Mouse (Mus musculus): ENCODE results near the gene Usp30.

The Usp30 gene

GRCm38 (mm10) chr5:114129550-114130210 is 64.4 kb downstream of the Usp30 start:
- no peak for DNase-seq

DNA sequence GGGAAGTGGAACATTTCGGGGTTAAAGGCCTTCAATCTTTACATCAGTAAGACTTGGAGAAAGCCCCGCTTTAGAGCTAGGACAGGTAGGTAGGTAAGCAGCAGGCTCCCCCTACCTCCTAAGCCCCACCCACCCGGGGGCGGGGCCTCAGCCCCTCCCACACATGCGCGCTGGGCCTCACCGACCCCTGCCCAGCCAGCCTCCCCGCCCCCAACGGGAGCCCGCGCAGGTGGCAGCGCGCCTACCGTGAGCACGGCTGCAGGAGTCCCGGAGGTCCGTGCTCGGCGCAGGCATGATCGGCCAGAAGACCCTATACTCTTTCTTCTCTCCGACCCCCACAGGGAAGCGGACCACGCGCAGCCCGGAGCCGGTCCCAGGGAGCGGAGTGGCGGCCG is 64.9 kb downstream of the Usp30 start, which contains the start of gene Ung:
TSS of gene Ung (plus strand) at position 176 of the 395 bp plus-strand sequence.
- peak; percentile 70 for DNase-seq

GRCm38 (mm10) chr5:114130698-114131520 is 65.6 kb downstream of the Usp30 start:
- peak; percentile 91 for DNase-seq

DNA sequence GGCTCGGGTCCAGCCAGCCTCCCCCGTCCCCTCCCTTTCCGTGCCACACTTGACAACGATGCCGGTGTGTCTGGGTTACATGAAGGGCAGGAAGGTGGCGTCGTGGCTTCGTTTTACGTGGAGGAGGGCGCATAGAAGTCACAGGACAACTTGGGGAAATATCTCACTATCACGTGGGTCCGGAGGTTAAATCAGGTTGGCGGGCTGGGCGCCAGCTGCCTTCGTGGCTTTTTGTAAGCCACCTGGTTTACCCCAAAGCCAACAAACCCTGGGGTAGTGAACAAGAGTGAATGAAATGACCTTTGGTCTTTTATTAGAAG is 66.2 kb downstream of the Usp30 start:
- DNase-seq: peak; percentile 71

GRCm38 (mm10) chr5:114132841-114133240 is 67.6 kb downstream of the Usp30 start:
- DNase-seq: no peak

DNA sequence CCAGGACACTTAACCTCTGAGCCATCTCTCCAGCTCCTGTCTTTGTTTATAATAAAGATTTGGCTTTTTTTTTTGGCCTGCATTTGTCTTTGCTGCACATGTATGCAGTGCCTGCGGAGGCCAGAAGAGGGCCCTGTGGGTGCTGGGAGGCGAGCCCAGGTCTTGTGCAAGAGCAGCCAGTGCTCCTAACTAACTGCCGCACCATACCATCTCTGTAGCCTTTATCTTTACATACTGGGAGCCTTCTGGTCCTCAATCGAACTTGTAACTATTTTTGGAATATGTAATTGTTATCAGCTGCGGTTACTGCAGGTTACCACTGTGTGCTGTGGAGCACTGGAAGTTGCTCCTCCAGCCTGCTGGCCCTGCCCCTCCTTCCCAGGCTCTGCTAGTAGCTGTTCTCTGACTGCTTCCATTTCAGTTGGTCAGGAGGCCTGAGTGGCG is 68.9 kb downstream of the Usp30 start:
- peak; percentile 39 for DNase-seq

- no peak for DNase-seq
Measured at GRCm38 (mm10) chr5:114135516-114135915, 70.3 kb downstream of the Usp30 start.

DNA sequence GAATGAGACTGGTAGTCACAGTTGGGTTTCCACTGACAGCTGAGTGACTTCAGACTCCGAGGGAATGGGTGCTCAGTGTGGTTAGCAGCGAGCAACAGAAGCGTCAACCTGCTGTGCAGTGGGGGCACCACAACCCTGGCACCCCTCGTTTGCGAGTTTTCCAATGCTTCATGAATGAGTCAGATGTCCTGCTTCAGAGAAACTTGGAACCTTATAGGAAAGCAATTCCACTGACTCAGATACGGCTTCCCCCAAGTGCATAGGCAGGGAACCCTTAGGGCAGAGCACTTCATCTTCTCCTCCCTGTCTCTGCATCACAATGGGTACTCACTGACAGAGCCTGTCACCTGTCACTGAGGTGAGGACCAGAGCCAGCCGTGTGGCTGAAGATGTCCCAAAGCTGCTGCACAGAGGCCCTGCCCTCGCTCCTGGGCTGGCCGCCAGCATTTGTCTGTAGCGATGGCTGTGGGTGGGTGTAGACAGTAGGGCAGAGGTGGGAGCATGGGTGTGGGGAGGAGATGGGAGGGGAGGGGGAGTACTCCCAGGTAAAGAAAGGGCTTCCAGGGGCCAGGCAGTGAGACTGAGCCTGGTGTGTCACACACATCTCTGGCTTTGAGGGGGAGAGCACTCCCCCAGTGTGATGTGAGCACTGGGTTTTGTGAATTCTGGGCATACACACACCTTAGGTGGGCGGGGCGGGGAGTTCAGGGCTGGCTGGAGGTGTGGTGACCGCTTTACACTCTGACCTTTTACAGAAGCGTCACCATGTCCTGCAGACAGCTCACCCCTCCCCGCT is 72.4 kb downstream of the Usp30 start:
- DNase-seq: no peak

DNA sequence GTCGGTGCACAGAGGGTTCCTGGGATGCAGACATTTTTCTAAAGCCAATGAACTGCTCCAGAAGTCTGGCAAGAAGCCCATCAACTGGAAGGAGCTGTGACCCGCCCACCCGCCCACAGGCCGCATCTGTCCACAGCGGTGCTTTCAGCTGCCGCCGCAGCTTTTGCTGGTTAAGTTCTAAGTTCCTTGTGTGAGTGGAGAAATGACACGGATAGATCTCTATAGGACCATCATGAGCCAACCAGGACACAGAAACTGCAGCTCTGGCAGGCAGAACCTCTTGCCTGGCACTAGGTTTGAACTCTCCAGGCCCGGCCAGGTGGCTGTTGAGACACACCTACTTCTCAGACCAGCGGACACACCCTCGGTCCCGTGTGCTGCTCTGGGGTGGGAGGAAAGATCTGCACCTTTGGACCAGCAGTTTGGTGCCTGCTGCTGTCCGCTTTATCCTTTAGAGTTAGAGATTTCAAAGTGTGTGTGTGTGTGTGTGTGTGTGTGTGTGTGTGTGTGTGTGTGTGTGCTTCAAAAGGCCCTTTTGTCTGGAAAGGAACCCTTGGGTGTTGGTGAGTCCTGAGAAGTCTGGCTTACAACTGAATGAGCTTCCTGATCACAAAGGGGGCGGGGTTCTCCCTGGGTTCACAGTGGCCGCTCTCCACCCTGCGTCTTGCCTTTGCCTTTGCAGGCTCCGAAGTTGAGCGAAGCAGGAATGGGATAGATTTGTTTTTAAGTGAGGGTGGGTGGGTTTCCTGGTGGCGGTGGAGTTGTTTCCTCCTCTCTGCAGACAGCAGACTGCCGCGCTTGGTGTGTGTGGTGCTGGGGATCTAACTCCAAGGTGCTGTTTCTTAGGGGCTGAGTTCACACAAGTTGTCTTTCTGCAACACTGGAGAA is 73.3 kb downstream of the Usp30 start:
- DNase-seq: no peak

GRCm38 (mm10) chr5:114139175-114139574 is 73.9 kb downstream of the Usp30 start:
- peak; percentile 64 for DNase-seq

DNA sequence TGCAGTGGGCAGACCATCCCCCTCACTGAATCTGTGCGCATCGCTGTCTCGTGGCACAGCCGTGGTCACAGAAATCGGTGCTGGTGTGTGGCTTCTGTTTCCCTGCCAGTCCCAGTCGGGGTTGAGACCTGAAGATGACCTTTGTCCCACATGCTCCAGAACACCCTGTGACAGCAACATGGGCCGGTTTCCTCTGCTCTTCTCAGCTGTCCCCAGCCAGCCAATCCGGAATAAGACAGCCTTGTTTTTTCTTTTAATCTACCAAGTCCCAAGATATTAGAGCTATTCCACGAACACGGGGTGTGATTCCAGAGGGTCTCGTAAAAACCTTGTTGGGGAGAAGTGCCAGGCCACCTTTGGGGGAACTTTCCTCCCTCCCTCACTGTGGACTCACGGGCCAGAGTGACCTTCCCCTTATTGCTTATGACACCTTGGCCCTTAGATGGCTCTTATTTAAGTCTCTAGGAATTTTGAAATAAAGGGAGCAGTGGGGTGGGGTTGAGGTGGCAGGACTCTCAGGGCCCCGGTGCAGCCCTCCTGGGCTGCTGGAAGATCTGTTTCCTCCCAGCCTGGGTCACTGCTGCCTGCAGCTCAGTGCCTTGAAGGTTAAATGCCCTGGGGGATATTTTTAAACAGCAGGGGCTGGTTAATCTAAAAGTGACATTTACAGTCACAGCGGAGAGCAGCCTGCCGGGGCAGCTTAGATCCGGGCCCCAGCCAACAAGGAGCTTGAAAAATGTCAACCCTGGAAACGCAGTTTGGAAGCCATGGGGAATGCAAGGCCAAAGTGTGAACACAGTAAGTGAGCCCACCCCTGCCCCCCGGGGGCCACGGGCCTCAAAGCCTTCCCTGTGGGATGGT is 81.0 kb downstream of the Usp30 start, which contains the start of gene Acacb:
TSS of gene Acacb (plus strand) at position 508 of the 861 bp plus-strand sequence.
- no peak for DNase-seq

DNA sequence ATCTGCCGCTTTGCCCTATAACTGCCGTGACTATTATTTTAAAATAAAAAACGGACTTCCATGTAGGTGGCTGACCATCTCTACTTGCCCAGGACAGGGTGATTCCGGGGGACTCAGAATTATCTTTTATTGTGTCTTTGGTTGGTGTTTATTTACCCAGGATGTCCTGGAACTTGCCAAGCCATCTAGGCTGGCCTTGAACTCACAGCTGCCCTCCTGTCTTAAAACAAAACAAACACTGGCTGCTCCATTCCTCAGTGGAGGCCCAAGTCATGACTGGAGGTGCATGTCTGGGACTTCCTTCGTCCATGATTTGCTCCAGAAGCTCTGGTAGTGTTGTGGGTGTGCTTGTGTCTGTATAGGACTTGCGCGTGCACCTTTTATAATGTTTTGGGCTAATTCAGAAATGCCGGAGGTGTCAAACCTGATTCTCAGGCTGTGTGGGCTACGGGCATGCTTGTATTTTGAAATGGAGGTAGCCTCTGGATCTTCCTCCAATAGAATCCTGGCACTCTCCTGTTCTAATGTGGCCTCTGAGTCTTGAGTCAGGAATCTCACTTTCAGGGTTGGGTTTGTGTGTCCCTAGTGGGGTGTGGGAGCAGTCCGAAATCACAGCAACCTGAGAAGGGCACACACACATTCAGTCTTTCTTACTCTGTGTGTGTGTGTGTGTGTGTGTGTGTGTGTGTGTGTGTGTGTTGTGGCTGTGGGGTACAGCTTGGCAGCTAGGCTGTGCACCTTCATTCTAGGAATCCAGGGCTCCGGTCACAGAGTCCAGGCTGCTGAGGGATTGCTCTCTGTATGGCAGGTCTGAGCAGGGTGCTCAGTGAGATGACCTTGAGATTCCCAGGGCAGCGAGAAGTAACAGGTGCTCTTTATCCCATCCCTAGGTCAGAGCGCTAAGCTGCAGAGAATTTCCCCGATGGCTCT is 82.0 kb downstream of the Usp30 start:
- no peak for DNase-seq

DNA sequence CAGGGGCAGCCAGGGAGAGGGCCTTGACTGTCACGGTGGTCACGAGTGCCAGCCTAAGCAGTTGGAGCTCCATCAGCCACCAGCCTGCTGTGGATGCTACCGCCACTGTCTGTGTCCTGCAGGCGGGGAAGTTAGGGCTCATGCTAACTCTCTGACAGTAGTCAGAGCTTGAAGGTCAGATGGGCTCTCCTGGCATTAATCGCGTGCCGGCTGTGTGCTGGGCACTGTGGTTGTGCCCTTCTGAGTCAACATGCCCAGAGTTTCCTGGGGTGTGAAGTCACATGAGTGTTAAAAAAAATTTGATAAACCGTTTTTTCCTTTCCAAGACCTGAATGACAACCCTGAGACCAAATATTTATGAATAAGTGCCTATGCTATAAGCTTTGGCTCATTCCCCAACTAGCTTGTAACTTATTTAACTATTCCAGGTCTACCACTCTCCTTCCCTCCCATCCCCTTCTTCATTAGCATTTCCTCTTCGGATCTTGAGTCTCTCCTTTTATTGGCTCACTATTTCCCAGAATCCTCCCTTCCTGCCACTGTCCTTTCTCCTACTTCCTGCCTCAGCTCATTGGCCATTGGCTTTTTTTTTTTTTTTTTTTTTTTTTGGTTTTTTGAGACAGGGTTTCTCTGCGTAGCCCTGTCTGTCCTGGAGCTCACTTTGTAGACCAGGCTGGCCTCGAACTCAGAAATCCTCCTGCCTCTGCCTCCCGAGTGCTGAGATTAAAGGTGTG is 87.3 kb downstream of the Usp30 start:
- no peak for DNase-seq

DNA sequence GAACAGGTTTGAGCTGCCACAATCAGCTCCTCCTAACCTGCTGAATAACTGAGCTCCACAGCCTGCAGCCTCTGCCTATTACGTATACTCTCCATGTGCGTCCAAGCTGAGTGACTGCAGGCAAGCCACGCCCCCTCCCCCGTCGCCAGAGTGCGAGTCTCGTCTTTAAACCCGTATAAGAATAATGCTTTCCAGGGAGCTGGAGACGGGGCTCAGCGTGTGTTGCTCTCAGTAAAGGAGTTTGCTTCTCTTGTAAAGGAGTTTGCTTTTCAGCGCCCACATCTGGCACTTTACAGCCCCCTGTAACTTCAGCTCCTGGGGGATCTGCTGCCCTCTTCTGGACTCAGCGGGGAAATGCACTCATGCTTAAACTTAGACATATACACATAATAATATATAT is 88.2 kb downstream of the Usp30 start:
- DNase-seq: no peak

DNA sequence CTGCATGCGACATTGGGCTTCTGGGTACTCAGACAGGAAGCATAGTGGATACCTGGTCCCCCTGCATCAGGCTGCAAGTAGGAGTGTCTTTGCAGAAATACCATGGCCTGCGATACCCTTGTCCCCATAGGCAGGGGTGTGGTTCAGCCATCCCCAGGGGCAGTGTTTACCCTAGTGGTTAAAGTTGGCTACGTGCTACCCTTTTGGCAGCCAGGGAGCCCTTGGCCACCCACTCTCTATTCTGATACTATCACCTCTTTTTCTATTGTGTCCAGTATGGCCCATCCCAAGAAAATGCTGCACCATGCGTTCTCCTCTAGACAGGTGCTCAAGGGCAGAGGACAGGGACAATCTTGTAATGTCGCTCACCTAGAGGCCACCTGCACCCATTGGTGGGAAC is 89.5 kb downstream of the Usp30 start:
- no peak for DNase-seq

DNA sequence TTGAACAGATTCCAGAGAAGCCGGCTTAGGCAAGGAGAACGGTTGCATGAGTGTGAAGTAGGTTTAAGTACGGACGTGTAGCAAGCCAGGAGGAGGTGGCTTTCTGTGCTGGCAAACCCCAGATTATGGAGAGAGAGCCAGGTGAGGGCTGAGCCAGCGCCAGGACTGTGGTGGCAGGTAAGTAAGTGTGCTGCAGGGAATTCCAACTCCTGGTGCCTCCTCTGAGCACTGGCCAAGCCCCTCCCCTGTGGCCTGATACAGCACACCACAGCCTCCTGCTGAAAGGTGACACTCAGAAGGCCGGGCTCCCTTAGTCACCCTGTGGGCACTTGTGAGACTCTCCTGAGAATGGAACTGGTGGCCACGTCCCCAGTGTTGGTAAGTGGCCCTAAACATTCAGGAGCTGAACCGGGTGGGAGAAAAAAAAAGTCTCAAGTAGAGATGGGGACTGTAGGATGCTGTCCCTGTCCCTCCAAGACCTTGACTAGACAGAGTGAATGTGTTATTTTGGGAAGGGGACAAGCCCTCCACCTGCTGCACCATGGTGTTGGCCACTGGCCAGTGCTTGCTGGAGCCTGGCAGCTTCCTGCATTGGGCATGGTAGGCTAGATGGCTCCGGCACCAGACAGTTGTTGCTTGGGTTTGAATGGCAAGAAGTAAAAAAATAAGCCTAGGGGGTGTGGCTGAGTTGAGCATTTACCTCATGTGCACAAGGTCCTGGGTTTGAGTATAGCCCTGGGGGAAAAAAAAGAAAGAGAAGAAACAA is 90.1 kb downstream of the Usp30 start:
- DNase-seq: no peak

- no peak for DNase-seq
Measured at GRCm38 (mm10) chr5:114157236-114157635, 92.0 kb downstream of the Usp30 start.

GRCm38 (mm10) chr5:114161424-114161823 is 96.2 kb downstream of the Usp30 start:
- no peak for DNase-seq
